Mouse (Mus musculus) midbrain, embryonic 13.5 days (tissue): ENCODE measurements at regions not wholly inside any gene's neighbourhood (a gene's known extent, or its start where the extent isn't known, plus 50 kb on each side); places are given as distances from the start of the nearest gene placed in this dataset.
"Not testable (repeated sequence)": the region's sequence is repeated elsewhere in the genome, so short reads cannot be mapped to it uniquely, and the experiment has no call there.

Experiments
- ATAC-seq: fragments of 200-750 bp; cut with Nextera tagmentation; 2 replicates; pipeline ENCODE4 v1.8.0; 2017; ENCODE audit warnings: mild to moderate bottlenecking, moderate TSS enrichment, moderate library complexity
- H3K27ac ChIP-seq: fragments of 300-500 bp; sonication (generic); 2 replicates; pipeline ENCODE4 v1.5.1; 2015; ENCODE audit warnings: inconsistent platforms, mild to moderate bottlenecking, moderate library complexity
- H3K27me3 ChIP-seq: fragments of 300-500 bp; sonication (generic); 2 replicates; pipeline ENCODE4 v1.6.1; 2015; ENCODE audit warnings: mild to moderate bottlenecking, inconsistent platforms
- H3K36me3 ChIP-seq: fragments of 300-500 bp; sonication (generic); 2 replicates; pipeline ENCODE4 v1.6.1; 2015; ENCODE audit warnings: mild to moderate bottlenecking, inconsistent platforms
- H3K4me1 ChIP-seq: fragments of 300-500 bp; sonication (generic); replicated peaks from 2 replicates; pipeline ENCODE4 v1.6.1; 2015; ENCODE audit warnings: inconsistent platforms
- H3K4me2 ChIP-seq: fragments of 300-500 bp; sonication (generic); replicated peaks from 2 replicates; pipeline ENCODE4 v1.6.1; 2015; ENCODE audit warnings: moderate library complexity, mild to moderate bottlenecking, inconsistent platforms
- H3K4me3 ChIP-seq: fragments of 300-500 bp; sonication (generic); replicated peaks from 2 replicates; pipeline ENCODE4 v1.5.1; 2015; ENCODE audit warnings: mild to moderate bottlenecking, inconsistent platforms
- H3K9ac ChIP-seq: fragments of 300-500 bp; sonication (generic); replicated peaks from 2 replicates; pipeline ENCODE4 v1.6.1; 2015; ENCODE audit warnings: mild to moderate bottlenecking, inconsistent platforms
- H3K9me3 ChIP-seq: fragments of 300-500 bp; sonication (generic); 2 replicates; pipeline ENCODE4 v1.6.1; 2016; ENCODE audit warnings: mild to moderate bottlenecking, inconsistent platforms
- WGBS: fragments of 180-500 bp; shearing (Covaris S2); methylation state at CpG from one replicate; pipeline ENCODE4 v1.1.7; 2015; 5-methylcytosine and 5-hydroxymethylcytosine counted together

- WGBS, result 0% methylated on average over 1 of the region's 1 CpGs
- H3K4me2 ChIP-seq, result no peak overlapping the region
- H3K27ac ChIP-seq, result no peak overlapping the region
- peak; percentile 89 for ATAC-seq
- H3K9ac ChIP-seq, result no peak overlapping the region
- no peak overlapping the region for H3K4me3 ChIP-seq
- no peaks in the 10 kb centered on the region for H3K36me3 ChIP-seq
- no peaks in the 10 kb centered on the region for H3K27me3 ChIP-seq
- H3K9me3 ChIP-seq, result no peaks in the 10 kb centered on the region
- H3K4me1 ChIP-seq, result no peaks in the 10 kb centered on the region
Observed at GRCm38 (mm10) chr3:91263540-91263939, 172.9 kb upstream of the 9130204L05Rik start.

- H3K9ac ChIP-seq, ATAC-seq: not testable (repeated sequence)
Observed at GRCm38 (mm10) chr3:91254926-91255325, 164.3 kb upstream of the 9130204L05Rik start.

GRCm38 (mm10) chr3:91223157-91223556 is 132.6 kb upstream of the 9130204L05Rik start:
- no peaks in the 10 kb centered on the region for H3K27me3 ChIP-seq
- no peaks in the 10 kb centered on the region for H3K4me1 ChIP-seq
- H3K4me2 ChIP-seq, result no peak overlapping the region
- H3K36me3 ChIP-seq, result no peaks in the 10 kb centered on the region
- no peak overlapping the region for H3K27ac ChIP-seq
- H3K9ac ChIP-seq, result no peak overlapping the region
- 61% methylated on average over 3 of the region's 3 CpGs for WGBS
- H3K4me3 ChIP-seq, result no peak overlapping the region
- no peaks in the 10 kb centered on the region for H3K9me3 ChIP-seq
- ATAC-seq, result no peak

More at GRCm38 (mm10) chr3:91254926-91255325, 164.3 kb upstream of the 9130204L05Rik start:
- H3K4me3 ChIP-seq, H3K36me3 ChIP-seq, H3K4me1 ChIP-seq, H3K4me2 ChIP-seq, H3K27ac ChIP-seq, H3K27me3 ChIP-seq, H3K9me3 ChIP-seq: not testable (repeated sequence)
- WGBS, result 82% methylated on average over 2 of the region's 2 CpGs

- Histone ChIP-seq H3K4me3 (no peak overlapping the region), H3K27me3 (no peaks in the 10 kb centered on the region), H3K4me2 (no peak overlapping the region), H3K36me3 (no peaks in the 10 kb centered on the region), H3K27ac (no peak overlapping the region), H3K9me3 (peaks cover 20% of the 10 kb centered on the region; the same call in 1 of the 2 replicates), H3K9ac (no peak overlapping the region), H3K4me1 (no peaks in the 10 kb centered on the region)
- 86% methylated on average over 16 of the region's 16 CpGs for WGBS
- no peak for ATAC-seq
Observed at GRCm38 (mm10) chr3:91213280-91213679, 122.7 kb upstream of the 9130204L05Rik start.
